32 mouse cellular contexts compared by ENCODE assay signal in genomic region chr4:132059541-132059940, GRCm38 (mm10). TPM values are rescaled to one million over a fixed set of nuclear protein-coding genes. Genes with fewer than 3 reads are reported as not detected.
DNase-seq lines count a peak whose midpoint lies in the region; ATAC-seq lines count a peak whose summit lies in the region.
"Had no signal": no experiment of that assay in that cellular context is flagged by ENCODE, and none has a peak within 500 bp of the region (broad histone marks: within the 10 kb centered on the region; RNA-seq: fewer than 3 reads in every experiment).

No protein-coding gene starts in this region.

- H3K4me3 ChIP-seq in heart, embryonic 10.5 days: no peak overlapping the region
- no peak overlapping the region for H3K4me3 ChIP-seq in heart, embryonic 12.5 days
- no peak overlapping the region for H3K4me3 ChIP-seq in liver, embryonic 11.5 days (ENCODE audit: low read depth, low read length)
- H3K4me3 ChIP-seq in liver, embryonic 16.5 days (ENCODE audit: low read depth, low read length): peak overlapping the region; percentile 27
- H3K4me3 ChIP-seq: forebrain, embryonic 13.5 days; heart, adult 2 months; heart, embryonic 15.5 days; hindbrain, embryonic 12.5 days; intestine, embryonic 15.5 days had no signal

- H3K27ac ChIP-seq in heart, embryonic 10.5 days: 0 out of 2 replicates have a peak overlapping the region, but pooled peaks have one; percentile 42
- no peak overlapping the region for H3K27ac ChIP-seq in heart, embryonic 12.5 days (ENCODE audit: poor library complexity, severe bottlenecking)
- H3K27ac ChIP-seq in liver, embryonic 11.5 days (ENCODE audit: low read depth, low read length): no peak overlapping the region
- peak overlapping the region; percentile 99 for H3K27ac ChIP-seq in liver, embryonic 16.5 days (ENCODE audit: low read length)
- H3K27ac ChIP-seq: forebrain, embryonic 13.5 days; heart, adult 2 months; heart, embryonic 15.5 days; hindbrain, embryonic 12.5 days; hindbrain, postnatal 0 days; intestine, embryonic 15.5 days; macrophage had no signal

- H3K27me3 ChIP-seq in heart, embryonic 10.5 days (ENCODE audit: insufficient read depth, poor library complexity, severe bottlenecking): no peaks in the 10 kb centered on the region
- no peaks in the 10 kb centered on the region for H3K27me3 ChIP-seq in heart, embryonic 12.5 days (replicated peaks)
- no peaks in the 10 kb centered on the region for H3K27me3 ChIP-seq in liver, embryonic 11.5 days (replicated peaks; ENCODE audit: control insufficient read depth, insufficient read depth, low read length)
- no peaks in the 10 kb centered on the region for H3K27me3 ChIP-seq in liver, embryonic 16.5 days (ENCODE audit: control insufficient read depth, insufficient read depth, low read depth, low read length)
- H3K27me3 ChIP-seq: heart, embryonic 15.5 days; hindbrain, embryonic 12.5 days; intestine, embryonic 15.5 days; Patski had no signal

- peaks cover 58% of the 10 kb centered on the region for H3K4me1 ChIP-seq in heart, embryonic 10.5 days
- peaks cover 65% of the 10 kb centered on the region for H3K4me1 ChIP-seq in heart, embryonic 12.5 days (replicated peaks)
- peaks cover 49% of the 10 kb centered on the region for H3K4me1 ChIP-seq in liver, embryonic 11.5 days (replicated peaks; ENCODE audit: control insufficient read depth, insufficient read depth, low read length)
- peaks cover 90% of the 10 kb centered on the region for H3K4me1 ChIP-seq in liver, embryonic 16.5 days (ENCODE audit: control insufficient read depth, low read depth, low read length)
- H3K4me1 ChIP-seq: forebrain, embryonic 13.5 days had no signal

- H3K4me2 ChIP-seq in heart, embryonic 12.5 days: no peak overlapping the region
- H3K4me2 ChIP-seq in liver, embryonic 11.5 days: peak overlapping the region; percentile 7; the same call in 1 of the 2 replicates
- peak overlapping the region; percentile 60 for H3K4me2 ChIP-seq in liver, embryonic 16.5 days (ENCODE audit: low read depth, low read length)
- H3K4me2 ChIP-seq: forebrain, embryonic 13.5 days; heart, embryonic 15.5 days; hindbrain, embryonic 12.5 days; intestine, embryonic 15.5 days; midbrain, embryonic 11.5 days had no signal

- no peaks in the 10 kb centered on the region for H3K9me3 ChIP-seq in heart, embryonic 10.5 days
- no peaks in the 10 kb centered on the region for H3K9me3 ChIP-seq in heart, embryonic 12.5 days (replicated peaks)
- no peaks in the 10 kb centered on the region for H3K9me3 ChIP-seq in liver, embryonic 11.5 days (ENCODE audit: control insufficient read depth, low read length)
- no peaks in the 10 kb centered on the region for H3K9me3 ChIP-seq in liver, embryonic 16.5 days (replicated peaks; ENCODE audit: control insufficient read depth, low read length)
- H3K9me3 ChIP-seq: forebrain, embryonic 13.5 days; heart, embryonic 15.5 days; hindbrain, embryonic 12.5 days; intestine, embryonic 15.5 days had no signal

- H3K9ac ChIP-seq in heart, embryonic 12.5 days: no peak overlapping the region
- H3K9ac ChIP-seq in liver, embryonic 11.5 days (ENCODE audit: low read depth, low read length): no peak overlapping the region
- H3K9ac ChIP-seq in liver, embryonic 16.5 days (ENCODE audit: low read depth, low read length): peak overlapping the region; percentile 41
- H3K9ac ChIP-seq: forebrain, embryonic 13.5 days; heart, embryonic 15.5 days; hindbrain, embryonic 12.5 days; intestine, embryonic 15.5 days had no signal

- peak; percentile 3 for DNase-seq in heart, embryonic 10.5 days (ENCODE audit: low spot score)
- DNase-seq in liver, embryonic 11.5 days (ENCODE audit: low spot score): no peak
- no peak for DNase-seq in adrenal gland, adult 8-10 months
- no peak for DNase-seq in left cerebral cortex, adult 18-20 months (ENCODE audit: low spot score in 2 of 2)
- DNase-seq in gastrocnemius, postnatal 25 days: no peak
- DNase-seq: adrenal gland, postnatal 25 days; cerebellum, adult 18-20 months; cerebellum, postnatal 10 days; gastrocnemius, postnatal 36 days; heart, postnatal 36 days; kidney, adult 2 months; kidney, postnatal 4 days; lung, adult 2 months; lung, postnatal 10 days; right cerebral cortex, postnatal 25 days; thymus, postnatal 14 days had no signal

- H3K36me3 ChIP-seq in heart, embryonic 10.5 days: no peaks in the 10 kb centered on the region
- H3K36me3 ChIP-seq in heart, embryonic 12.5 days: no peaks in the 10 kb centered on the region
- H3K36me3 ChIP-seq in liver, embryonic 11.5 days (ENCODE audit: control insufficient read depth, insufficient read depth, low read length): no peaks in the 10 kb centered on the region; the same call in 1 of the 2 replicates
- peaks cover 15% of the 10 kb centered on the region for H3K36me3 ChIP-seq in liver, embryonic 16.5 days (ENCODE audit: control insufficient read depth, insufficient read depth)
- H3K36me3 ChIP-seq: heart, embryonic 15.5 days; hindbrain, embryonic 12.5 days; intestine, embryonic 15.5 days had no signal

- WGBS in heart, embryonic 10.5 days: 94% methylated on average over 2 of the region's 2 CpGs
- WGBS in heart, embryonic 12.5 days: 89% methylated on average over 2 of the region's 2 CpGs
- 91% methylated on average over 2 of the region's 2 CpGs for WGBS in liver, embryonic 11.5 days
- 93% methylated on average over 2 of the region's 2 CpGs for WGBS in liver, embryonic 16.5 days (ENCODE audit: insufficient replicate concordance)

- ATAC-seq in heart, embryonic 12.5 days (ENCODE audit: insufficient number of reproducible peaks, low FRiP score): no peak
- ATAC-seq in liver, embryonic 11.5 days (replicated peaks; ENCODE audit: low FRiP score): no peak
- ATAC-seq in liver, embryonic 16.5 days (ENCODE audit: low read depth): no peak
- ATAC-seq: forebrain, embryonic 13.5 days; hindbrain, postnatal 0 days; intestine, embryonic 15.5 days; midbrain, embryonic 16.5 days; Patski had no signal

RNA-seq across cellular contexts. Expression of gene Gm10300, which starts 15.0 kb away (rescaled TPM):
- polyA plus RNA-seq in heart, embryonic 10.5 days (2016; fragmentation: Nextera tagmentation; extraction: Ambion mirVana): 0.10 TPM in 1 of 2 replicates, not detected in the other
- polyA plus RNA-seq in heart, embryonic 12.5 days (2016; fragmentation: Nextera tagmentation; extraction: Ambion mirVana): 0.15 and 0.28 TPM in 2 replicates
- 0.10 and 0.11 TPM in 2 replicates for polyA plus RNA-seq in liver, embryonic 11.5 days (2014; fragmentation: Nextera tagmentation; extraction: Ambion mirVana)
- polyA plus RNA-seq in liver, embryonic 16.5 days (2015; fragmentation: Nextera tagmentation; extraction: Ambion mirVana): 0.33 and 0.46 TPM in 2 replicates
- total RNA-seq in adrenal gland, adult 8-10 months (2022): under 1 TPM; 0.17 to 0.65 (median 0.40) TPM
- not detected for total RNA-seq in left cerebral cortex, adult 18-20 months (2021)
- total RNA-seq in gastrocnemius, postnatal 25 days (2021): not detected
- total RNA-seq: gastrocnemius, postnatal 36 days; hindbrain, postnatal 0 days; left cerebral cortex, postnatal 14 days had no signal
- polyA plus RNA-seq: brain, embryonic 14.5 days; forebrain, embryonic 13.5 days; hindbrain, postnatal 0 days; limb, embryonic 11.5 days; midbrain, embryonic 11.5 days; midbrain, embryonic 16.5 days; neural tube, embryonic 11.5 days had no signal

RNA-seq across cellular contexts. Expression of gene Epb41, which starts 15.6 kb away (rescaled TPM):
- polyA plus RNA-seq in heart, embryonic 10.5 days (2016; fragmentation: Nextera tagmentation; extraction: Ambion mirVana): 73.5 and 78.8 TPM in 2 replicates
- 97.6 and 102 TPM in 2 replicates for polyA plus RNA-seq in heart, embryonic 12.5 days (2016; fragmentation: Nextera tagmentation; extraction: Ambion mirVana)
- 108 and 116 TPM in 2 replicates for polyA plus RNA-seq in liver, embryonic 11.5 days (2014; fragmentation: Nextera tagmentation; extraction: Ambion mirVana)
- polyA plus RNA-seq in liver, embryonic 16.5 days (2015; fragmentation: Nextera tagmentation; extraction: Ambion mirVana): 196 and 232 TPM in 2 replicates
- 10 to 100 TPM; 44.7 to 57.0 (median 55.7) TPM for total RNA-seq in adrenal gland, adult 8-10 months (2022)
- 10 to 100 TPM; 39.0 TPM for total RNA-seq in left cerebral cortex, adult 18-20 months (2021)
- total RNA-seq in gastrocnemius, postnatal 25 days (2021): 10 to 100 TPM; 80.4 to 86.0 TPM

Comparison
In these comparisons a context has a peak if more than half of its experiments do, and no peak if none do; other contexts are left out.
1. H3K27ac ChIP-seq: peak in heart, embryonic 10.5 days (single experiment) and liver, embryonic 16.5 days (single experiment); none in heart, embryonic 12.5 days (single experiment) and liver, embryonic 11.5 days (single experiment).